Mouse (Mus musculus) adrenal gland, postnatal 36 days (tissue): ENCODE results near the gene Chrd. TPM values are rescaled to one million over a fixed set of nuclear protein-coding genes. Genes with fewer than 3 reads are reported as not detected.

Experiments used
- DNase-seq, 2 experiments: peaks; one replicate each; pipeline ENCODE4 v3.0.0; 2021; ENCODE audit warnings: mixed read lengths in 1 of 2
- total RNA-seq, 2 experiments: library from RNA; stranded (reverse); gene quantifications; 2 replicates each; pipeline ENCODE4 v1.2.3; 2021

The Chrd gene
- total RNA-seq, 2 experiments from 2014 or later = 10.4 to 10.6 TPM

- DNase-seq = peak in 1 of 2 experiments; percentile 4
Observed at GRCm38 (mm10) chr16:20710810-20711209, 22.1 kb upstream of the Chrd start.

- peak in 1 of 2 experiments; percentile 0 for DNase-seq
Observed at GRCm38 (mm10) chr16:20712190-20712589, 20.7 kb upstream of the Chrd start.

- no peak for DNase-seq
Observed at GRCm38 (mm10) chr16:20712889-20713288, 20.0 kb upstream of the Chrd start.

GRCm38 (mm10) chr16:20714307-20715080, 18.4 kb upstream of the Chrd start:
- DNase-seq = peak in 1 of 2 experiments; percentile 22

GRCm38 (mm10) chr16:20715161-20715560, 17.8 kb upstream of the Chrd start:
- DNase-seq = no peak

GRCm38 (mm10) chr16:20715566-20715965, 17.4 kb upstream of the Chrd start:
- no peak for DNase-seq

- DNase-seq = peak; percentile 91 to 94
Observed at GRCm38 (mm10) chr16:20715976-20716840, 16.7 kb upstream of the Chrd start.

- DNase-seq = no peak
Observed at GRCm38 (mm10) chr16:20716841-20717180, 16.1 kb upstream of the Chrd start.

- DNase-seq = peak; percentile 98
Observed at GRCm38 (mm10) chr16:20717181-20717977, 15.5 kb upstream of the Chrd start, which contains the start of the genes Polr2h and Clcn2. TSS of gene Polr2h (plus strand) at chr16:20717665. TSS of gene Clcn2 (minus strand) at chr16:20717746.

- DNase-seq = no peak
Observed at GRCm38 (mm10) chr16:20717978-20718670, 14.8 kb upstream of the Chrd start.

- peak; percentile 41 to 61 for DNase-seq
Observed at GRCm38 (mm10) chr16:20721808-20722207, 11.1 kb upstream of the Chrd start.

GRCm38 (mm10) chr16:20722736-20723135, 10.2 kb upstream of the Chrd start:
- no peak for DNase-seq

- DNase-seq = no peak
Observed at GRCm38 (mm10) chr16:20723247-20723646, 9.7 kb upstream of the Chrd start.

- peak; percentile 84 to 85 for DNase-seq
Observed at GRCm38 (mm10) chr16:20724338-20724748, 8.6 kb upstream of the Chrd start.

GRCm38 (mm10) chr16:20725321-20725720, 7.6 kb upstream of the Chrd start:
- DNase-seq = no peak

GRCm38 (mm10) chr16:20725750-20726149, 7.2 kb upstream of the Chrd start:
- no peak for DNase-seq

- DNase-seq = no peak
Observed at GRCm38 (mm10) chr16:20726384-20726783, 6.5 kb upstream of the Chrd start.

GRCm38 (mm10) chr16:20730293-20730711, 2.6 kb upstream of the Chrd start:
- DNase-seq = peak; percentile 24 to 28

GRCm38 (mm10) chr16:20731688-20732087, 1.2 kb upstream of the Chrd start:
- DNase-seq = no peak

- DNase-seq = no peak
Observed at GRCm38 (mm10) chr16:20732251-20732924, 539 bp upstream of the Chrd start.
